Mouse (Mus musculus): Measurements from ENCODE around the gene Gpi1. TPM values are rescaled to one million over a fixed set of nuclear protein-coding genes. Genes with fewer than 3 reads are reported as not detected.

The Gpi1 gene
- total and polyA plus RNA-seq, 3 experiments = 270 to 1,355 (median 727) TPM

DNA sequence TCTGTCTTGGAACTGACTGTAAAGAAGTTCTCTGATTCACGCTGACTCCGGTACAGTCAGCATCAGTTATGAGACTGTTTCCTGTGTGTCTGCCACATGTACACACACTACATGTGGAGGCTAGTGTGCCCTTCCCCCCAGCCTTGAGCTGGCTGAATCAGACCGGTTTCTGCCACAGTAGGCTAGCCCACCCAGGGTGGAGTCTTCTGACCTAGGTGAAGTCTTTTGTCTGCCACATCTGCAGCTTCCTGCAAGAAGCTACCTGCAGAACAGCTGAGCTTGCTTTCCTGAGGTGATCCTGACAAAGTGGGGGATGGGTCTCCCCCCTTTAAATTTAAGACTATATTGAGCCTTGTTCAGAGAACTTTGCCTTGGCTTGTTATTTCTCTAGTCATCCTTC lies 60.7 kb downstream of the Gpi1 start, which contains the start of gene Uba2:
Uba2 (minus strand) TSS at position 146 of the 400 bp plus-strand sequence.
- H3K4me1 ChIP-seq (ENCODE audit: control insufficient read depth in 1 of 2, insufficient read depth in 2 of 2, low read length in 2 of 2) = no peaks in the 10 kb centered on the region; a peak in 1 of 4 replicates
- no peaks in the 10 kb centered on the region for H3K9me3 ChIP-seq (replicated peaks; ENCODE audit: insufficient read depth, low read length)
- peaks cover 23% of the 10 kb centered on the region for H3K79me2 ChIP-seq (ENCODE audit: control insufficient read depth, insufficient read depth, low read length, poor library complexity)
- H3K36me3 ChIP-seq (ENCODE audit: control insufficient read depth in 1 of 2, insufficient read depth in 2 of 2, low read length in 2 of 2) = peaks cover 4 to 7% of the 10 kb centered on the region in 2 experiments
- peak within 1 kb of the TSS; percentile 56 for H3K9ac ChIP-seq (ENCODE audit: control insufficient read depth, low read depth, low read length, poor library complexity, severe bottlenecking)
- no peak for DNase-seq (ENCODE audit: low read depth, low spot score)
- TF ChIP-seq ZC3H11A (IDR thresholded peaks at IDR 0.05; ENCODE audit: low read depth, low read length) (no peak), NRF1 (IDR thresholded peaks at IDR 0.05; ENCODE audit: insufficient read depth, low read depth, low read length, poor library complexity, severe bottlenecking) (no peak), E2F4 (IDR thresholded peaks at IDR 0.05; ENCODE audit: borderline replicate concordance, low read depth, low read length) (no peak), MXI1 (IDR thresholded peaks at IDR 0.05; ENCODE audit: low read depth, low read length) (no peak), USF1 (IDR thresholded peaks at IDR 0.05; ENCODE audit: low read depth, low read length) (no peak), GATA1 (IDR thresholded peaks at IDR 0.05; ENCODE audit: low read depth, low read length) (no peak)
- H3K27ac ChIP-seq (ENCODE audit: control insufficient read depth, low read depth, low read length) = no peak within 1 kb of the TSS
- H3K4me3 ChIP-seq (ENCODE audit: control insufficient read depth in 1 of 2, insufficient read depth in 1 of 2, low read depth in 2 of 2, low read length in 2 of 2) = peak within 1 kb of the TSS; percentile 12 to 99; a peak in 3 of 4 replicates
- no peaks in the 10 kb centered on the region for H3K27me3 ChIP-seq (ENCODE audit: control insufficient read depth in 1 of 2, insufficient read depth in 2 of 2, low read length in 2 of 2)

DNA sequence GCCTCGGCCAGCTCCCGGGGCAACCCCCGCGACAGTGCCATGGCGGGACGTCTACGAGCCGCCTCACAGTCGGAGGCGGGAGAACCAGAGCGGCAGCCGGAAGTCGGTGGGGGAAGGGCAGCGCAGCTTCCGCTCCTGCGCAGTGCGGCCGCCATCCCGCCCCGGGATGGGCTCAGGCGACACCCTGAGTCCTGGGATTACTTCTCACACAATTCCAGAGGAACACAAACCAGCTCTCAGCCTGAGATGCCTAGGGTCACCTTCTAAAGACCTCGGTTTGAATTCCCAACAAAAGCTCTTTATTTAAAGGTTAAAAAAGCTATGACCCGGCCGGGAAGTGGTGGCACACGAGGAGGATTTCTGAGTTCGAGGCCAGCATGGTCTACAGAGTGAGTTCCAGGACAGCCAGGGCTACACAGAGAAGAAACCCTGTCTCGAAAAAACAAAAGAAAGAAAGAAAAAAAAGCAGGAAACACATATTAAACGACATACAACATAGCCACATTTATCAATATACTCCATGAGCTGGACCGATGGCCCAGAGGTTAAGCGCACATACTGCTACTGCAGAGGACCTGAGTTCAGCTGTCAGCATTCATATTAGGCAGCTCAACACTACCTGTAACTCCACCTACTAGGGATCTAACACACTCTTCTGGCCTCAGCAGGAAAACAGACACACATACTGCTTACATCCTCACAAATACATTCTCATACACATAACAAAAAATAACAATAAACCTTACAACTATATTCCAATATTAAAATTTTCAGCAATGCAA lies 61.5 kb downstream of the Gpi1 start:
- H3K79me2 ChIP-seq (ENCODE audit: control insufficient read depth, insufficient read depth, low read length, poor library complexity) = peaks cover 23% of the 10 kb centered on the region
- H3K9me3 ChIP-seq (replicated peaks; ENCODE audit: insufficient read depth, low read length) = no peaks in the 10 kb centered on the region
- H3K9ac ChIP-seq (ENCODE audit: control insufficient read depth, low read depth, low read length, poor library complexity, severe bottlenecking) = peak overlapping the region; percentile 96
- peak overlapping the region; percentile 59 for H3K27ac ChIP-seq (ENCODE audit: control insufficient read depth, low read depth, low read length)
- no peaks in the 10 kb centered on the region for H3K27me3 ChIP-seq (ENCODE audit: control insufficient read depth in 1 of 2, insufficient read depth in 2 of 2, low read length in 2 of 2)
- no peaks in the 10 kb centered on the region; a peak in 1 of 4 replicates for H3K4me1 ChIP-seq (ENCODE audit: control insufficient read depth in 1 of 2, insufficient read depth in 2 of 2, low read length in 2 of 2)
- peak overlapping the region; percentile 58 to 99 for H3K4me3 ChIP-seq (ENCODE audit: control insufficient read depth in 1 of 2, insufficient read depth in 1 of 2, low read depth in 2 of 2, low read length in 2 of 2)
- peaks cover 4 to 11% of the 10 kb centered on the region in 2 experiments for H3K36me3 ChIP-seq (ENCODE audit: control insufficient read depth in 1 of 2, insufficient read depth in 2 of 2, low read length in 2 of 2)
- DNase-seq (ENCODE audit: low read depth, low spot score) = peak; percentile 89
- TF ChIP-seq ELF1 (IDR thresholded peaks at IDR 0.05; ENCODE audit: low read depth, low read length) (0 out of 2 replicates have a peak, but pooled peaks have one; percentile 48), E2F4 (IDR thresholded peaks at IDR 0.05; ENCODE audit: borderline replicate concordance, low read depth, low read length) (peak; percentile 66; the same call in 1 of the 2 replicates), EP300 (IDR thresholded peaks at IDR 0.05; ENCODE audit: low read depth in 1 of 2, low read length in 2 of 2) (peak in 1 of 2 experiments; percentile 42; a peak in 1 of 4 replicates), TBP (IDR thresholded peaks at IDR 0.05; ENCODE audit: low read depth, low read length) (peak; percentile 84; the same call in 1 of the 2 replicates), MAX (IDR thresholded peaks at IDR 0.05; ENCODE audit: low read length) (peak; percentile 43; the same call in 1 of the 2 replicates), POLR2A (IDR thresholded peaks at IDR 0.05; ENCODE audit: control insufficient read depth in 1 of 2, insufficient read depth in 1 of 2, low read depth in 1 of 2, low read length in 2 of 2, poor library complexity in 1 of 2) (peak in 1 of 2 experiments; percentile 86; a peak in 3 of 4 replicates), NELFE (IDR thresholded peaks at IDR 0.05; ENCODE audit: low read depth, low read length) (peak; percentile 88), HCFC1 (IDR thresholded peaks at IDR 0.05; ENCODE audit: low read depth, low read length) (peak; percentile 86), NRF1 (IDR thresholded peaks at IDR 0.05; ENCODE audit: insufficient read depth, low read depth, low read length, poor library complexity, severe bottlenecking) (peak; percentile 83), TCF12 (IDR thresholded peaks at IDR 0.05; ENCODE audit: low read depth, low read length) (peak; percentile 71), SIN3A (IDR thresholded peaks at IDR 0.05; ENCODE audit: low read length) (peak; percentile 72; the same call in 1 of the 2 replicates), GABPA (IDR thresholded peaks at IDR 0.05; ENCODE audit: low read depth, low read length) (no peak), CTCF (IDR thresholded peaks at IDR 0.05 in 2 of 3, conservative IDR thresholded peaks at IDR 0.05 in 1 of 3; ENCODE audit: control insufficient read depth in 1 of 3, insufficient read depth in 1 of 3, low read depth in 2 of 3, low read length in 3 of 3, poor library complexity in 1 of 3, severe bottlenecking in 1 of 3) (no peak), ETS1 (IDR thresholded peaks at IDR 0.05; ENCODE audit: low read depth, low read length) (0 out of 2 replicates have a peak, but pooled peaks have one; percentile 24), UBTF (IDR thresholded peaks at IDR 0.05; ENCODE audit: borderline replicate concordance, insufficient read depth, low read depth, low read length) (no peak), POLR2AphosphoS2 (IDR thresholded peaks at IDR 0.05; ENCODE audit: low read length) (peak; percentile 86)

All from MEL (cell line).